In the genomic region with DNA sequence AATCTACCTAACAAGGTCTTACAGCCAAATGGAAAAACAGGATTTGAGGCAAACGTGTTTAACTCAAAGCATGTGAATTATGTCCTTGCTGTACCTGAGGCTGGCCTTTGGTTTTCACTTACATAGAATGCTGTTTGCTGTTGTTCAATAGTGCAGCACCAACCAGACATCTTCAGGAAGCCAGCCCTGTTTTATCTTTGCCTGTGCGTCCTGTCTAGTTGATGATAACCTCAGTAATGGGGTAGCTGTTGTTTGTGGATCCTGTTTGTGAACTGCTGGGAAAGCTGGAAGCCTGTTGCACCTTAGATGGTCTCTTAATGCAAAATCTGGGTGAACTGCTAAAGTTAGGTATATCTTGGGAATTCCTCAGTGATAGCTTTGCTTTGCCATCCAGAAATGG, we compare ENCODE assay signal across 22 mouse cellular contexts. TPM values are rescaled to one million over a fixed set of nuclear protein-coding genes. Genes with fewer than 3 reads are reported as not detected.
A peak's percentile ranks its signal among the peaks of the same experiment; 100 is the strongest.
DNase-seq lines count a peak whose midpoint lies in the region; ATAC-seq and TF ChIP-seq lines count a peak whose summit lies in the region.
"Had no signal": no experiment of that assay in that cellular context is flagged by ENCODE, and none has a peak within 500 bp of the region (broad histone marks: within the 10 kb centered on the region; RNA-seq: fewer than 3 reads in every experiment).

No protein-coding gene starts in this region.

- TF ChIP-seq EP300 in MEL (IDR thresholded peaks at IDR 0.05; ENCODE audit: low read depth in 1 of 2, low read length in 2 of 2), result peak in 1 of 2 experiments; percentile 29; a peak in 1 of 4 replicates

- 83% methylated on average over 2 of the region's 2 CpGs for WGBS in embryonic facial prominence, embryonic 14.5 days
- WGBS in embryonic facial prominence, embryonic 10.5 days, result 88% methylated on average over 2 of the region's 2 CpGs
- 30% methylated on average over 2 of the region's 2 CpGs for WGBS in liver, embryonic 12.5 days (ENCODE audit: insufficient replicate concordance)
- WGBS in liver, embryonic 16.5 days (ENCODE audit: insufficient replicate concordance), result 26% methylated on average over 2 of the region's 2 CpGs

- no peak overlapping the region for H3K4me3 ChIP-seq in embryonic facial prominence, embryonic 14.5 days (ENCODE audit: low read depth, low read length)
- no peak overlapping the region for H3K4me3 ChIP-seq in embryonic facial prominence, embryonic 10.5 days
- no peak overlapping the region for H3K4me3 ChIP-seq in MEL (ENCODE audit: control insufficient read depth in 1 of 2, insufficient read depth in 1 of 2, low read depth in 2 of 2, low read length in 2 of 2)
- peak overlapping the region; percentile 15; the same call in 1 of the 2 replicates for H3K4me3 ChIP-seq in liver, embryonic 12.5 days
- no peak overlapping the region for H3K4me3 ChIP-seq in liver, embryonic 16.5 days (ENCODE audit: low read depth, low read length)
- H3K4me3 ChIP-seq: embryonic facial prominence, embryonic 12.5 days; forebrain, embryonic 12.5 days; hindbrain, embryonic 15.5 days had no signal

- TF ChIP-seq RAD21 in MEL (IDR thresholded peaks at IDR 0.05; ENCODE audit: low read depth, low read length), result no peak

- H3K36me3 ChIP-seq in embryonic facial prominence, embryonic 14.5 days (ENCODE audit: control insufficient read depth, insufficient read depth, low read length), result peaks cover 19% of the 10 kb centered on the region
- H3K36me3 ChIP-seq in embryonic facial prominence, embryonic 10.5 days (replicated peaks), result peaks cover 19% of the 10 kb centered on the region
- peaks cover 0 to 7% of the 10 kb centered on the region in 2 experiments; a peak in 2 of 4 replicates for H3K36me3 ChIP-seq in MEL (ENCODE audit: control insufficient read depth in 1 of 2, insufficient read depth in 2 of 2, low read length in 2 of 2)
- H3K36me3 ChIP-seq in liver, embryonic 12.5 days, result peaks cover 20% of the 10 kb centered on the region
- peaks cover 2% of the 10 kb centered on the region; the same call in 1 of the 2 replicates for H3K36me3 ChIP-seq in liver, embryonic 16.5 days (ENCODE audit: control insufficient read depth, insufficient read depth)

- no peak overlapping the region for H3K4me2 ChIP-seq in embryonic facial prominence, embryonic 14.5 days (ENCODE audit: low read depth, low read length)
- H3K4me2 ChIP-seq in liver, embryonic 12.5 days, result peak overlapping the region; percentile 87
- H3K4me2 ChIP-seq in liver, embryonic 16.5 days (ENCODE audit: low read depth, low read length), result peak overlapping the region; percentile 1; the same call in 1 of the 2 replicates

- 0 out of 2 replicates have a peak overlapping the region, but pooled peaks have one; percentile 11 for H3K9ac ChIP-seq in embryonic facial prominence, embryonic 14.5 days (ENCODE audit: low read depth, low read length)
- no peak overlapping the region for H3K9ac ChIP-seq in MEL (ENCODE audit: control insufficient read depth, low read depth, low read length, poor library complexity, severe bottlenecking)
- H3K9ac ChIP-seq in liver, embryonic 12.5 days, result peak overlapping the region; percentile 13; the same call in 1 of the 2 replicates
- no peak overlapping the region for H3K9ac ChIP-seq in liver, embryonic 16.5 days (ENCODE audit: low read depth, low read length)
- H3K9ac ChIP-seq: embryonic facial prominence, embryonic 12.5 days; forebrain, embryonic 12.5 days; hindbrain, embryonic 15.5 days had no signal

- no peaks in the 10 kb centered on the region for H3K9me3 ChIP-seq in embryonic facial prominence, embryonic 14.5 days (ENCODE audit: control insufficient read depth, low read length)
- H3K9me3 ChIP-seq in embryonic facial prominence, embryonic 10.5 days, result no peaks in the 10 kb centered on the region
- H3K9me3 ChIP-seq in MEL (replicated peaks; ENCODE audit: insufficient read depth, low read length), result no peaks in the 10 kb centered on the region
- H3K9me3 ChIP-seq in liver, embryonic 12.5 days (replicated peaks), result no peaks in the 10 kb centered on the region
- H3K9me3 ChIP-seq in liver, embryonic 16.5 days (replicated peaks; ENCODE audit: control insufficient read depth, low read length), result no peaks in the 10 kb centered on the region
- H3K9me3 ChIP-seq: embryonic facial prominence, embryonic 12.5 days; forebrain, embryonic 12.5 days; G1E; heart, embryonic 12.5 days; hindbrain, embryonic 15.5 days had no signal

- DNase-seq in embryonic facial prominence, embryonic 14.5 days (ENCODE audit: low spot score), result no peak
- no peak for DNase-seq in embryonic facial prominence, embryonic 10.5 days (ENCODE audit: low spot score)
- DNase-seq in MEL (ENCODE audit: low read depth, low spot score), result no peak
- no peak for DNase-seq in right cerebral cortex, postnatal 25 days
- DNase-seq in kidney, postnatal 4 days, result no peak
- no peak for DNase-seq in thymus, postnatal 0 days (ENCODE audit: low spot score)
- DNase-seq: adrenal gland, postnatal 14 days; B cell, adult 2 months; cerebellum, adult 8-10 months; cerebellum, postnatal 14 days; embryo, embryonic 11 days; gastrocnemius, postnatal 14 days; heart, postnatal 36 days had no signal

- H3K27me3 ChIP-seq in embryonic facial prominence, embryonic 14.5 days (replicated peaks; ENCODE audit: control insufficient read depth, insufficient read depth, low read length), result no peaks in the 10 kb centered on the region
- no peaks in the 10 kb centered on the region for H3K27me3 ChIP-seq in embryonic facial prominence, embryonic 10.5 days (replicated peaks; ENCODE audit: low read depth, poor library complexity, severe bottlenecking)
- H3K27me3 ChIP-seq in MEL (ENCODE audit: control insufficient read depth in 1 of 2, insufficient read depth in 2 of 2, low read length in 2 of 2), result no peaks in the 10 kb centered on the region
- H3K27me3 ChIP-seq in liver, embryonic 12.5 days (replicated peaks), result no peaks in the 10 kb centered on the region
- no peaks in the 10 kb centered on the region for H3K27me3 ChIP-seq in liver, embryonic 16.5 days (ENCODE audit: control insufficient read depth, insufficient read depth, low read depth, low read length)
- H3K27me3 ChIP-seq: embryonic facial prominence, embryonic 12.5 days; forebrain, embryonic 12.5 days; heart, embryonic 12.5 days; hindbrain, embryonic 15.5 days had no signal

- no peak for TF ChIP-seq POLR2A in MEL (IDR thresholded peaks at IDR 0.05; ENCODE audit: control insufficient read depth in 1 of 2, insufficient read depth in 1 of 2, low read depth in 1 of 2, low read length in 2 of 2, poor library complexity in 1 of 2)

- no peak for ATAC-seq in embryonic facial prominence, embryonic 14.5 days (ENCODE audit: low read depth)
- ATAC-seq in liver, embryonic 12.5 days, result 0 out of 2 replicates have a peak, but pooled peaks have one; percentile 22
- no peak for ATAC-seq in liver, embryonic 16.5 days (ENCODE audit: low read depth)
- ATAC-seq: CD4-positive, CD25-positive, alpha-beta regulatory T cell, adult 4 months; forebrain, embryonic 16.5 days had no signal

- H3K79me2 ChIP-seq in MEL (ENCODE audit: control insufficient read depth, insufficient read depth, low read length, poor library complexity), result peaks cover 14% of the 10 kb centered on the region

- no peak for TF ChIP-seq CTCF in MEL (IDR thresholded peaks at IDR 0.05 in 2 of 3, conservative IDR thresholded peaks at IDR 0.05 in 1 of 3; ENCODE audit: control insufficient read depth in 1 of 3, insufficient read depth in 1 of 3, low read depth in 2 of 3, low read length in 3 of 3, poor library complexity in 1 of 3, severe bottlenecking in 1 of 3)

- peaks cover 7% of the 10 kb centered on the region for H3K4me1 ChIP-seq in embryonic facial prominence, embryonic 14.5 days (ENCODE audit: control insufficient read depth, insufficient read depth, low read length)
- H3K4me1 ChIP-seq in embryonic facial prominence, embryonic 10.5 days, result peaks cover 14% of the 10 kb centered on the region
- H3K4me1 ChIP-seq in MEL (ENCODE audit: control insufficient read depth in 1 of 2, insufficient read depth in 2 of 2, low read length in 2 of 2), result peaks cover 13 to 14% of the 10 kb centered on the region in 2 experiments
- peaks cover 38% of the 10 kb centered on the region for H3K4me1 ChIP-seq in liver, embryonic 12.5 days
- peaks cover 22% of the 10 kb centered on the region for H3K4me1 ChIP-seq in liver, embryonic 16.5 days (ENCODE audit: control insufficient read depth, low read depth, low read length)

- no peak overlapping the region for H3K27ac ChIP-seq in embryonic facial prominence, embryonic 14.5 days (replicated peaks; ENCODE audit: low read depth, low read length)
- H3K27ac ChIP-seq in embryonic facial prominence, embryonic 10.5 days (replicated peaks), result no peak overlapping the region
- H3K27ac ChIP-seq in MEL (ENCODE audit: control insufficient read depth, low read depth, low read length), result no peak overlapping the region
- H3K27ac ChIP-seq in liver, embryonic 12.5 days, result peak overlapping the region; percentile 45
- H3K27ac ChIP-seq in liver, embryonic 16.5 days (ENCODE audit: low read length), result no peak overlapping the region
- H3K27ac ChIP-seq: embryonic facial prominence, embryonic 12.5 days; forebrain, embryonic 12.5 days; hindbrain, embryonic 15.5 days had no signal

RNA-seq across cellular contexts. Expression of a gene that starts 2.1 kb away (rescaled TPM):
- polyA plus RNA-seq in embryonic facial prominence, embryonic 14.5 days (2014; fragmentation: Nextera tagmentation; extraction: Ambion mirVana), result 30.1 and 31.5 TPM in 2 replicates
- 19.9 and 20.6 TPM in 2 replicates for polyA plus RNA-seq in embryonic facial prominence, embryonic 10.5 days (2016; fragmentation: Nextera tagmentation; extraction: Ambion mirVana)
- 16.3 and 17.4 TPM in 2 replicates for total RNA-seq in MEL (2012; rRNA removed)
- polyA plus RNA-seq in MEL (2012; ENCODE audit: insufficient read depth in 1 of 2, insufficient read length in 2 of 2, low read depth in 1 of 2, low replicate concordance in 2 of 2, missing spikeins in 1 of 2), result 10 to 100 TPM; 21.7 to 80.3 TPM
- 13.5 and 14.0 TPM in 2 replicates for polyA plus RNA-seq in liver, embryonic 12.5 days (2016; fragmentation: Nextera tagmentation; extraction: Ambion mirVana)
- 7.6 and 8.2 TPM in 2 replicates for polyA plus RNA-seq in liver, embryonic 16.5 days (2015; fragmentation: Nextera tagmentation; extraction: Ambion mirVana)
- 12.1 and 12.3 TPM in 2 replicates for polyA plus RNA-seq in thymus, postnatal 0 days (2015; fragmentation: Nextera tagmentation; extraction: Ambion mirVana)

RNA-seq across cellular contexts. Expression of a gene that starts 43.0 kb away (rescaled TPM):
- polyA plus RNA-seq in embryonic facial prominence, embryonic 14.5 days (2014; fragmentation: Nextera tagmentation; extraction: Ambion mirVana), result 35.6 and 38.7 TPM in 2 replicates
- polyA plus RNA-seq in embryonic facial prominence, embryonic 10.5 days (2016; fragmentation: Nextera tagmentation; extraction: Ambion mirVana), result 45.1 and 48.6 TPM in 2 replicates
- 44.7 and 50.4 TPM in 2 replicates for total RNA-seq in MEL (2012; rRNA removed)
- 10 to 100 TPM in 1 of 2 experiments, not detected in 1; 63.9 TPM for polyA plus RNA-seq in MEL (2012; ENCODE audit: insufficient read depth in 1 of 2, insufficient read length in 2 of 2, low read depth in 1 of 2, low replicate concordance in 2 of 2, missing spikeins in 1 of 2)
- polyA plus RNA-seq in liver, embryonic 12.5 days (2016; fragmentation: Nextera tagmentation; extraction: Ambion mirVana), result 29.1 and 30.5 TPM in 2 replicates
- 18.0 and 19.0 TPM in 2 replicates for polyA plus RNA-seq in liver, embryonic 16.5 days (2015; fragmentation: Nextera tagmentation; extraction: Ambion mirVana)
- polyA plus RNA-seq in thymus, postnatal 0 days (2015; fragmentation: Nextera tagmentation; extraction: Ambion mirVana), result 75.1 and 82.2 TPM in 2 replicates

RNA-seq across cellular contexts. Expression of a gene that starts 52.2 kb away (rescaled TPM):
- 26.5 and 29.1 TPM in 2 replicates for polyA plus RNA-seq in embryonic facial prominence, embryonic 14.5 days (2014; fragmentation: Nextera tagmentation; extraction: Ambion mirVana)
- polyA plus RNA-seq in embryonic facial prominence, embryonic 10.5 days (2016; fragmentation: Nextera tagmentation; extraction: Ambion mirVana), result 32.7 and 34.7 TPM in 2 replicates
- 31.7 and 37.9 TPM in 2 replicates for total RNA-seq in MEL (2012; rRNA removed)
- 100 to 1,000 TPM in 1 of 2 experiments, 10 to 100 TPM in 1; 29.5 to 270 TPM for polyA plus RNA-seq in MEL (2012; ENCODE audit: insufficient read depth in 1 of 2, insufficient read length in 2 of 2, low read depth in 1 of 2, low replicate concordance in 2 of 2, missing spikeins in 1 of 2)
- polyA plus RNA-seq in liver, embryonic 12.5 days (2016; fragmentation: Nextera tagmentation; extraction: Ambion mirVana), result 20.8 and 21.6 TPM in 2 replicates
- polyA plus RNA-seq in liver, embryonic 16.5 days (2015; fragmentation: Nextera tagmentation; extraction: Ambion mirVana), result 9.9 and 12.3 TPM in 2 replicates
- polyA plus RNA-seq in thymus, postnatal 0 days (2015; fragmentation: Nextera tagmentation; extraction: Ambion mirVana), result 22.9 and 26.4 TPM in 2 replicates

Comparison
In these comparisons a context has a peak if more than half of its experiments do, and no peak if none do; other contexts are left out.
1. H3K9ac ChIP-seq: peak in embryonic facial prominence, embryonic 14.5 days (single experiment) and liver, embryonic 12.5 days (single experiment); none in MEL (single experiment) and liver, embryonic 16.5 days (single experiment).